Mouse (Mus musculus) cerebellum, adult 18-20 months (tissue): Measurements from ENCODE around the gene Nav2.

Experiments
- DNase-seq, 2 experiments: peaks; one replicate each; pipeline ENCODE4 v3.0.0; 2021

The Nav2 gene

DNA sequence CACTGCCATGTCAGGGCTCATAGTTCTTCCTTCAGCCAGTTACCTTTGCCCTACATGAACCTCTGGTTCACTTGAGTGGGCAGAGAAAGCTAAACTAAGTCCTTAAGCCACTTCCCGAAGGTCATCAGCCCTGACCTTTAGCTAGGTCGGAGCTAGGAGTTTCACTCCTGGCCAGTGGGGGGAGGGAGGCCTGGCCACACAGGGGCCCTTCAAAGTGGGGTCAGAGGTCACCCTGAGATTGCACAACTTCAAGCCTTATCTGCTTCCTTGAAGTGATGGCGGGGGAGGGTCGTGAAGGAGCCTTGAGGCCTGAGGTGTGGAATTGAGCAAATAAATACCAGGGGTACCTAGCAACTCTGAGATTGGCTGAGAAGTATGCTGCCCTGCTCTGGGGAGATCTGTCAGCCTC, 389.9 kb downstream of the Nav2 start:
- no peak for DNase-seq

DNA sequence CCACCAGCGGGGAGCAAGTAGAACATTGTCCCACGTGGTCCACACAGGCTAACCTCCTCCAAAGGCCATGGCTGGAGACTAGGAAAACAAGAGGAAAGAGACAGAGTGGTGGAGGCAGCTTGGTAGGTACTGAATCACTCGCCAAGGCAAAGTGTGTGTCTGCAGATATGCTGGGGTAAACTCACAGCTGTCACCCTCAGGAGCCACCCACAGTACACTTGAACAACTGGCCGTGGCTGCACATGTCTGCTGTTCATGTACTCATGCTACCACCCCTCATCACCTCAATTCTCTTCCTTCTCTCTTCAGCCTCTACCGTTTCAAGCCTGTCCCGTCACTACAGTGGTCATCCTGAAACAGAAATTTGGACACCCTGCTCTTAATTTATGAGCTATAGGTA, 393.0 kb downstream of the Nav2 start:
- DNase-seq: no peak

DNA sequence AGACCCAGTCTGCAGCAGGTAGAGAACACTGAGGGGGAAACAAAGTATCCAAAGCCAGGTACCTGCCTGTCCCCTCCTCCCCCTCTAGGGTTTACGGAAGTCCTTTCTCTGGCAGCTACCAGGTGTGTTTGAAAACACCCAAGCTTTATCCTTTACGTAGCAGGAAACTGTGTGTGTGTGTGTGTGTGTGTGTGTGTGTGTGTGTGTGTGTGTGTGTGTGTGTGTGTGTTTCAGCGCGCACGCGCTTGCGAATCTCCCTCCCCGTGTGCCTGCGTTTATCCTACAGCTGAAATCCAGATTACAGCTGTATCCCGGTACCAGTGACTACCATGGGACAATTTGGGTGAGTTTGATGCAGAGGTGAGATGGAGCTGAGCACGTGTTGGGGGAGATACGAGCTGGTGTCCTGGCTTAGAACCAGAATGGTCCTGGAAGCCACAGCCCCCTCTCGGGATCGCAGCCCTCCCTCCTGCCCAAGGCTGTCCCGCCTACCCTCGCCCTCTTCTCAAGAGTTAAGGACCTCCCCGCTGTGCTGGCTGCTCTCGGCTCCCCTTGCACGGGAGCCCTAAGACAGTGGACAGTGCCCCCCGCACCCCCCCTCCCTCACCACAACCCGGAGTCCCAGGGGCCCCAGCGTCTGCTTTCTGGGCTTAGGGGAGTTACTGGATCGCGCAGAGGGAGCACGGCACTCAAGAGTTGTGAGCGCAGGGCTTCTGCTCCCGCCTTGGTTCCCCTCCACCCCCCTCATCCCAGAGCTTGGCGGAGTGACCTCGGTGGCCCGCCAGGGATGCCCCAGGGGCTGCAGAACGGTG, 395.3 kb downstream of the Nav2 start:
- no peak for DNase-seq

DNA sequence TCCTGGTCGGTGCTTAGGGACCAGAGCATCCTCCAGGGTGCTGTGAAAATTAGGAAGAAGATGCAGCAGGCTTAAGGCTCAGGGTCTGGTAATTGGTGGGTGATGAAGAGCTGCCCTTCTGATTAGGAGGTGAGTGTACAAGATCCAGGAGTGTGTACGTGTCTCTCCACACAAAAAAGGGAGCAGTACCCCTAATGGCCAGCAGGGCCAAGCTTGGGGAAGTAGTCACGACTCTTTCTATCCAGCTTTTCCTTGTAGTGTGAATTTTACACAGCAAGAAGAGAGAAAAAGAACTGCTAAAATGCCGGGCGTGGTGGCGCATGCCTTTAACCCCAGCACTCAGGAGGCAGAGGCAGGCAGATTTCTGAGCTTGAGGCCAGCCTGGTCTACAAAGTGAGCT, 399.2 kb downstream of the Nav2 start:
- DNase-seq: no peak

GRCm38 (mm10) chr7:49309746-49310145, 401.2 kb downstream of the Nav2 start:
- no peak for DNase-seq

GRCm38 (mm10) chr7:49313945-49314344, 405.4 kb downstream of the Nav2 start:
- no peak for DNase-seq

- DNase-seq: no peak
These were observed 406.5 kb downstream of the Nav2 start for GRCm38 (mm10) chr7:49315033-49315432.

- no peak for DNase-seq
These were observed 408.1 kb downstream of the Nav2 start for GRCm38 (mm10) chr7:49316600-49316999.

DNA sequence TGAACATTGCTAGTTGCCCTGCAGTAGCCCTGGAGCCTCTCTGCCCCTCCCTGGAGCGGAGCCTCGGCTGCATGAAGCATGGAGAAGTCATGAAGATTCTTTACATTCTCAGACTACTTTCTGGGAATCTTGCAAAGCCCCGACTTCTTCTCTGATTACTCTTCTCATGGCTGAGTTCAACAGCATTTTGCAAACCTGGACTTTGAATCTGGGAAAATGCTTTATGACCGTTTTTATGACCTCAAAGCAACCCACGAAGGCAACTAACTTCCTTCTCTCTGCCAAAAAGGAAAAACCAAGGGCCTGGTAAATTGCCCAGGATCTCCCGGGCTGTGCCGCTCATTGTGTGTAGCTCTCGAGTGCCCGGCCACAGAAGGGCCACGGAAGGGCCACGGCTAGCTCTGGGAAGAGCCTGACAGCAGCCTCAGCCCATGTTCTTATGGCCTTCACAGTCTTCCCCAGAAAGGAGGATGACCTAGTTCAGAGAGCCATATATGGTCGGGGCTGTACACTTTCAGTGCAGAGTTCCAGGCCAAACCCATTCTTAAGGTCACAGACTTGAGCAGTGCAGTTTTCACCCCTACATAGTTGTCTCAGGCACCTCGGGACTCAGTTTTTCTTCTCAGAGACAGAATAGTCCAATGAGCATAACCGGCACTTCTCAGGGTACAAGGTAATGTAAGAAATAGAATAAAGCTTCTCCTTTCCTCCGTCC, 409.8 kb downstream of the Nav2 start:
- no peak for DNase-seq

GRCm38 (mm10) chr7:49318898-49319293, 410.4 kb downstream of the Nav2 start:
- DNase-seq: no peak

GRCm38 (mm10) chr7:49319981-49320380, 411.5 kb downstream of the Nav2 start:
- no peak for DNase-seq

GRCm38 (mm10) chr7:49321124-49321531, 412.6 kb downstream of the Nav2 start:
- peak; percentile 45 to 52 for DNase-seq

- DNase-seq: no peak
These were observed 413.7 kb downstream of the Nav2 start for GRCm38 (mm10) chr7:49322179-49322578.

DNA sequence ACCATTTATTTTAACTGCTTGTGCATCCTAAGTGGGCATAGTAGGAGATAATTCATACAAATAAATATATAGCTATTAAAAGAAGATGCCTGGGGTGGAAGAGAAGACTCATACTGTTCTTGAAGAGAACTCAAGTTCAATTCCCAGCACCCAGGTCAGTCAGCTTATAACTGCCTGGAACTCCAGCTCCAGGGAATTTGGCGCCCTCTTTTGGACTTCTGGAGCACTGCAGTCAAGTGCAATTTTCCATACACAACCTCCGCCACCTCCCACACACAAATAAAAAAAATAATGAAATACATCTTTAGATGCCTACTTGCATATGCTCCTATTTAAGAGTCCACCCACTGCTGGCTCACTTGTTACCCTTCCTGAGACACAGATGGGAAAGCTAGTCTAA, 416.1 kb downstream of the Nav2 start:
- no peak for DNase-seq

DNA sequence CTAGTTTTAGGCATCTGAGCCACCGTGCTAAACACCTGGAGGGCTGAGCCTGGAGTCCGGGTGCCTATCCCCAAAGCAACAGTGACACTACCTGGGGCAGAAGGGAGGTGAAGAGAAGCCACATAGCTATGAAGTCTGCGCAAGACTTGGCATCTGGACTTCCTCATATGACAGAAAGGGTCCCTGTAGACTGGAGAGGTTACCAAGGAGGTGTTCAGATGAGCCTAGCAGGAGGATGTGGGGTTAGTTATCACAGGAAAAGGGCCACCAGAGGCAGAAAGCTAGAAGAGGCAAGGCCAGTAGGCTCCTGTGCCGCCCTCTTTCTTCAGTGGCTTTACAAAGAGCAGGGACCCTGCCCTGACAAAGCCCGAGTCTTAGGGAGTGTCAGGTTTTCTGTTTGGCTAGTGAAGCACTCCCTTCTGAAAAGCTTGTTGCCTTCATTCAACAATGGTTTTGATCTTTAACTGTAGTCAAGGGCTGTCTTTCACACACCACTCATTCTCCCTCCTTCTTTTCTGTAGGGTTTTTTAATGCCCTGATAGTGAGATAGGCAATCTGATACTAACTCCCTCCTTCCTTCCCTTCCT, 417.7 kb downstream of the Nav2 start:
- no peak for DNase-seq

DNA sequence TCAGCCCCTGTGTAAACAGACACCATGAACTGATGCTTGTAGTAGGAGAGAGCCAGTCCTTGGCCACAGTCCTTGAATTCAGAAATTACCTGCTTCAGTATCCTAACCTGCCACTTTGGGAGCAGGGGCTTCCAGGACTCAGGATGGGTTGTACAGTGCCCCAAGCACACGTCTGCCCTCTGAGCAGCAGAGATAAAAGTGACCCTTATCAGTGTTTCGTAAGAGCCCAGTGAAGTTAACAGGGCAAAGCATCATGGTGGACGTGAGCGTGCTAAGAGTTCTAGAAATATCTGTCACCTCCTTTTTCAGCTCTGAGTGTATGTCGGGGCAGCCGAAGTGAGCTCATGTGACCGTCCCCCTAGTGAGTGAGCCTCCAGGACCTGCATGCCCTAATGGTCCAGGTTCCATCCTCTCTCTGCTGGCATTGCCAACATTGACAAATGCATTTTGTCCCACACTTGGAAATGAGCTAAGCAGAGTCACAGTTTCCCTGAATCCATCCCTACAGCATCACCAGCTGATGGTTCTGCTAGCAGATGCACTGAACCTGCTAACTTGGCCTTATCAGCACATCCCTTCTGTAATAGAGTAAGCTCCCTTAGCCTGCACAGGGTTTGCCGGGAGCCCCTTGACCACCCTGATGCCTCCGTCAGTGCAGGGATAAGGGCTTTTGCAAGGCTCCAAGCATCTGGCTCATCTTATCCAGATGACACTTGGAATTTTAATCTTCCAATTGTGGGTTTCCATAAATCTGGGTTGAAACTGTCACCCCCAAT, 418.6 kb downstream of the Nav2 start:
- DNase-seq: no peak

DNA sequence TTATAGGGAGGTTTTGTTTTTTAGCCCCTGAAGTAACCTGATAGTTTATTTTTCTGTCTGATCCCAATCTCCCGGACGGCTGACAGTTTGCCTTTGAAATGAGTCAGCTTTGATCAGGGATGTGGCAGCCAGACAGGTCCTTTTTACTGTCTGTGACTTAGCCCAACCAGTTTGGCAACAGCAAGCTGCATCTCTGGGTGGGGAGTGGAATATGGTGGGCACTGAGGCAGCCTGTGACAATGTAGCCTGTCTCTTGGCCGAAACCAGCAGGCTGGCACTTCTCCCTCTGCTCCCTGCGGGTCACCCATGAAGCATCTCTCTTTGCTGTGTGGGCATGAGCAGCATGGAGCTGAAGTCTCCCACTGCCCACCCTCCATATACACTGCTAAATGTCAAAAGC, 421.7 kb downstream of the Nav2 start:
- peak in 1 of 2 experiments; percentile 30 for DNase-seq

DNA sequence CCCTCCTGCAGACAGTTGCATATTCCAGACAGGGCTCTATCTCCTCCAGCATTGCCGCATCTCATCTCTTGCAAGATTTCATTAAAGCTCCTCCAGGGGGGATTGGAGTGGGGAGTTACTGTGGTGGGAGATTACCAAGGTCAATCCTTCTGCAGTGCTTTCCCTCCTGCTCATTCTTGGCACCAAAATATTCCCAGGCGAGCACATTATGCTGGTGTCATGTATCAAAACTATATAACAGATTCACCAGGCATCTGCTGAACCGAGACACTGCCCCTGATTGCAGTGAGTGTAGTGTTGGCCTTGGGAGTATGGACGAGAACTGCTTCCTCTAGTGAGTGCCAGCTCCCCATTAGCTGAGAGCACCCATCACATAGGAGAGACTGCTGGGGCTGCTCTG, 423.4 kb downstream of the Nav2 start:
- no peak for DNase-seq

DNA sequence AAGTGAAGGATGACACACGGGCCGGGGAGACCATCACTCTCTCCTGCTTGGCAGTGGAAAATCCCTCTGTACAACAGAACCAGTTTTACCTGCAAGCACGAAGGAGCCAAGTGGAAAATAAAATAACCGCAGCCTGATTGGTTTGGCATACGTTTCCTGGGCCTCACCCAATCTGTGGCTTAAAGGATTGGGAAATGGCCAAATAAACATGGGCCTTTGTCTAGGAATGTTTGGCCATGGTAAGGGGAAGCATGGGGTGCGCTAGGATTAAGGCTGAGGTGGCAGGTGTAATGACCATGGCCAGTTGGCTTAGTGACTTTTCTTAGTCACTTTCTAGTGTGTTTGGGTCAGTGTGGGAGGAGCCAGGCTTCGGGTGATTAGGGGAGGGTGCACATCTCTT, 424.1 kb downstream of the Nav2 start:
- peak in 1 of 2 experiments; percentile 32 for DNase-seq

- DNase-seq: no peak
These were observed 425.6 kb downstream of the Nav2 start for GRCm38 (mm10) chr7:49334163-49334562.

DNA sequence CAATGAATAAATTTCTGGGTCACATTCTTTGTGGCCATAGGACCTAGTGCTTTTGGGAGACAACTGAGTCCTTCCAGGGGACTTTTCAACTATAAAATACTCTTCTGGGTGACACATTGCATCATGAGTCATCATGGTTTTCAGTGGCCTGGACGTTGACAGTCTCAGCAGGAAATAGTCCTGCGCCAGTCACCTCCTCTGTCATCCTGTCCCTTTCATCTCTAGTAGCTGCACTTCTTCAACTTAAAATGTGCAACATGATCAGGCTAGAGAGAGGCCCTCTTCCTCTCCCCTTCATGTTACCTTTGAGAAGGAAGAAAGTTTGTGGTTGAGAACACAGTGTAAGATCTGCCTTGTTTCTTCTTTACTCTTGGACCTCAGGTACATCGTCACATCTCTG, 426.5 kb downstream of the Nav2 start:
- no peak for DNase-seq

GRCm38 (mm10) chr7:49336725-49337124, 428.2 kb downstream of the Nav2 start:
- DNase-seq: peak in 1 of 2 experiments; percentile 23

DNA sequence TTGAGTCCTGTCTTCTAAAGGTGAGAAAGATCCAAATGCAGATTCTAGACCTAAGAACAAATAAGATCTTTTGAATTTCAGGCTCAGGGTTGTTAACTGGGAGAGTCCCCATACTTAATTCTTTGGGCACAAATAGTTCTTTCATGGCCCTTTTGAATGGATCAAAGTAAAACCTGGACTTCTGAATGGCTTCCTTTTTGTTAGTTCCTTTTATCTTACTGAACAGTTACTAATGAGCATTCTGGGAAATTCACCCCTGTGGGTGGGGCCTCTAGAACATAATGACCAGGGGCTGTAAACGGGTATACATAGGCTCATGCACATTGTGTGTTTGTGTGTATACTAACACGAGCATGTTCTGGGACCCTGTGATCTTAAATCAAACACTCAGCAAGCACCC, 429.2 kb downstream of the Nav2 start:
- no peak for DNase-seq
